Mouse (Mus musculus) embryonic facial prominence, embryonic 12.5 days (tissue): ENCODE measurements around the gene Grip1. TPM values are rescaled to one million over a fixed set of nuclear protein-coding genes. Genes with fewer than 3 reads are reported as not detected.
"Not testable (repeated sequence)": the region's sequence is repeated elsewhere in the genome, so short reads cannot be mapped to it uniquely, and the experiment has no call there.

Experiments
- ATAC-seq: fragments of 200-750 bp; cut with Nextera tagmentation; 2 replicates; pipeline ENCODE4 v1.8.0; 2017; ENCODE audit not compliant: insufficient number of reproducible peaks, insufficient read depth, low FRiP score, low TSS enrichment
- H3K27ac ChIP-seq: fragments of 300-500 bp; sonication (generic); 2 replicates; pipeline ENCODE4 v1.5.1; 2016; ENCODE audit warnings: mild to moderate bottlenecking
- H3K27me3 ChIP-seq: fragments of 300-500 bp; sonication (generic); 2 replicates; pipeline ENCODE4 v1.6.1; 2016; ENCODE audit warnings: mild to moderate bottlenecking, moderate library complexity
- H3K36me3 ChIP-seq: fragments of 300-500 bp; sonication (generic); 2 replicates; pipeline ENCODE4 v1.6.1; 2016; ENCODE audit warnings: mild to moderate bottlenecking
- H3K4me1 ChIP-seq: fragments of 300-500 bp; sonication (generic); 2 replicates; pipeline ENCODE4 v1.6.1; 2016
- H3K4me2 ChIP-seq: fragments of 300-500 bp; sonication (generic); replicated peaks from 2 replicates; pipeline ENCODE4 v1.6.1; 2016; ENCODE audit warnings: mild to moderate bottlenecking, moderate library complexity
- H3K4me3 ChIP-seq: fragments of 300-500 bp; sonication (generic); 2 replicates; pipeline ENCODE4 v1.5.1; 2016; ENCODE audit warnings: mild to moderate bottlenecking
- H3K9ac ChIP-seq: fragments of 300-500 bp; sonication (generic); 2 replicates; pipeline ENCODE4 v1.6.1; 2016; ENCODE audit warnings: mild to moderate bottlenecking, moderate library complexity
- H3K9me3 ChIP-seq: fragments of 300-500 bp; sonication (generic); 2 replicates; pipeline ENCODE4 v1.6.1; 2016; ENCODE audit warnings: mild to moderate bottlenecking, moderate library complexity
- WGBS: fragments of 180-500 bp; shearing (Covaris S2); methylation state at CpG from one replicate; pipeline ENCODE4 v1.1.7; 2016; 5-methylcytosine and 5-hydroxymethylcytosine counted together
- polyA plus RNA-seq: library from polyadenylated mRNA; unstranded; fragments of >200 nt; fragmentation: Nextera tagmentation; extraction: Ambion mirVana; gene quantifications from 2 replicates; pipeline ENCODE4 v1.2.1, GENCODE M21; 2016

Gene Grip1
- polyA plus RNA-seq, 1 experiment from 2014 or later = 5.8 TPM

DNA sequence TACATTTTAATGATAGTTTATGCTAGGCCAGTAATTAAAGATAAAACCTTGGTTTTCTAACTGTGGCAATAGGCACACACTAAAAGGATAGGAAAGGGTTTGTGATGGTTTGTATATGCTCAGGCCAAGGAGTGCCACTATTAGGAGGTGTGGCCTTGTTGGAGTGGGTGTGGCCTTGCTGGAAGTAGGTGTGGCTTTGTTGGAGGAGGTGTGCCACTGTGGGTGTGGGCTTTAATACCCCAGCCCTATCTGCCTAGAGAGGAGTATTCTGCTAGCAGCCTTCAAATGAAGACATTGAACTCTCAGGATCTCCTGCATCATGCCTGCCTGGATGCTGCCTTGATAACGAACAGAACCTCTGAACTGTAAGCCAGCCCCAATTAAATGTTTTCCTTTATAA lies 647.2 kb downstream of the Grip1 start:
- H3K36me3 ChIP-seq = peaks cover 38% of the 10 kb centered on the region; the same call in 1 of the 2 replicates
- no peak for ATAC-seq
- WGBS = 94% methylated on average over 1 of the region's 1 CpGs
- no peak overlapping the region for H3K4me3 ChIP-seq
- H3K27me3 ChIP-seq = no peaks in the 10 kb centered on the region
- H3K4me1 ChIP-seq = no peaks in the 10 kb centered on the region
- H3K4me2 ChIP-seq = no peak overlapping the region
- no peaks in the 10 kb centered on the region for H3K9me3 ChIP-seq
- no peak overlapping the region for H3K9ac ChIP-seq
- no peak overlapping the region for H3K27ac ChIP-seq

- H3K27ac ChIP-seq = no peak overlapping the region
- H3K9me3 ChIP-seq = no peaks in the 10 kb centered on the region
- peak overlapping the region; percentile 63 for H3K9ac ChIP-seq
- no peaks in the 10 kb centered on the region for H3K36me3 ChIP-seq
- H3K27me3 ChIP-seq = no peaks in the 10 kb centered on the region
- WGBS = 81% methylated on average over 3 of the region's 3 CpGs
- H3K4me3 ChIP-seq = peak overlapping the region; percentile 72
- H3K4me1 ChIP-seq = 0 out of 2 replicates have a peak, but pooled peaks cover 4% of the 10 kb centered on the region
- peak overlapping the region; percentile 69 for H3K4me2 ChIP-seq
- ATAC-seq = no peak
Observed at GRCm38 (mm10) chr10:120111691-120112319, 658.2 kb downstream of the Grip1 start.

DNA sequence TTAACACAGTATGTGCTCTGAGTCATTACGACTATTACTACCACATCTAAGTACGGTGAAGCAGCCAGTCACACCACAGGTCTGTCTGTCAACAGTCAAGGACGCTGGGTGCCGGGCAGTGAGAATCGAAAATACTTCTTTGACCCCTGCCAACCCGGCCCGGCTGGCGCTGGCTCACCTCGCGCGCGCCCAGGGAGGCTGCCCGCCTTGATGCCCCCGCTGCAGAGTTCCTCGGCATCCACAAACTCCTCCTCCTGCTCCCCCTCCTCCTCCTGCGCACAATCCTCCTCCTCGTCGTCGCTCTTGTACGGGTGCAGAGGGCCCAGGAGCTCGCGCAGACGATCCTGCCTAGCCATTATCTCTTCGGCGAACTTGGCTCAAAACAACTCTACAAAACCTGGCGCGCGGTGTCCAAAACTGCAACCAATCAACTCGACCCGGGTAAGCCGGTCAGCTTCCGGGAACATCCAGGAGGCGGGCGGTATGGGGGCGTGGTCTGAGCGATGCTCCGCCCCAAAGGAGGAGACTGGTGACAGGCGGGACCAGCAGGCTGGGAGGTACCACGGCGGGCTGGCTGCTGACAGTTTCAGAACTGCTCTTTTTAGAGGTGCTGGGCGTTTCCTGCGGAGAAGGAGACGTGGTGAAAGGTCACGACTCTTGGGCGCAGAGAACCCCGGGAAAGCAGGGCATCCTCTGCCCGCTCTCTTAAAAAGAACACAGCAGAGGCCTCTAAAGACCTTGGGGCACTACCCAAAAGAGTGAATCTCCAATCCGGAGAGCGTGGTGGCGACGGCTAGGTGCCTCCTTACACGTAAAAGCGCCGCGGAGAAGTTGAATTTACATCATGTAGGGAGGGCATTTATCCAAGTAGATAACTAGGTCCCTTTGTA lies 659.1 kb downstream of the Grip1 start, which contains the start of gene Helb:
Gene Helb, minus strand, starts transcription at position 481 of the 890 bp plus-strand sequence.
- Histone ChIP-seq H3K4me3 (peak within 1 kb of the TSS; percentile 72), H3K9me3 (no peaks in the 10 kb centered on the region), H3K27me3 (no peaks in the 10 kb centered on the region), H3K4me2 (peak within 1 kb of the TSS; percentile 69), H3K4me1 (0 out of 2 replicates have a peak, but pooled peaks cover 4% of the 10 kb centered on the region), H3K36me3 (no peaks in the 10 kb centered on the region), H3K27ac (peak within 1 kb of the TSS; percentile 80; the same call in 1 of the 2 replicates), H3K9ac (peak within 1 kb of the TSS; percentile 63)
- peak; percentile 97 for ATAC-seq
- under 1% methylated on average over 55 of the region's 55 CpGs for WGBS

GRCm38 (mm10) chr10:120113482-120113881 lies 659.9 kb downstream of the Grip1 start:
- 73% methylated on average over 9 of the region's 9 CpGs for WGBS
- H3K36me3 ChIP-seq, H3K9ac ChIP-seq, H3K9me3 ChIP-seq, H3K27me3 ChIP-seq, ATAC-seq, H3K27ac ChIP-seq, H3K4me1 ChIP-seq: not testable (repeated sequence)
- peak overlapping the region; percentile 72 for H3K4me3 ChIP-seq
- peak overlapping the region; percentile 69 for H3K4me2 ChIP-seq

- 71% methylated on average over 6 of the region's 6 CpGs for WGBS
- no peak overlapping the region for H3K27ac ChIP-seq
- no peak overlapping the region for H3K4me3 ChIP-seq
- no peak overlapping the region for H3K4me2 ChIP-seq
- H3K4me1 ChIP-seq = 0 out of 2 replicates have a peak, but pooled peaks cover 4% of the 10 kb centered on the region
- no peaks in the 10 kb centered on the region for H3K36me3 ChIP-seq
- no peaks in the 10 kb centered on the region for H3K9me3 ChIP-seq
- H3K27me3 ChIP-seq = no peaks in the 10 kb centered on the region
- H3K9ac ChIP-seq = no peak overlapping the region
- ATAC-seq = no peak
Observed at GRCm38 (mm10) chr10:120113980-120114379, 660.4 kb downstream of the Grip1 start.

- no peaks in the 10 kb centered on the region for H3K9me3 ChIP-seq
- no peak overlapping the region for H3K4me2 ChIP-seq
- WGBS = 37% methylated on average over 7 of the region's 7 CpGs
- no peak overlapping the region for H3K27ac ChIP-seq
- H3K4me3 ChIP-seq = no peak overlapping the region
- ATAC-seq = no peak
- no peaks in the 10 kb centered on the region for H3K27me3 ChIP-seq
- H3K9ac ChIP-seq = no peak overlapping the region
- 0 out of 2 replicates have a peak, but pooled peaks cover 4% of the 10 kb centered on the region for H3K4me1 ChIP-seq
- H3K36me3 ChIP-seq = no peaks in the 10 kb centered on the region
Observed at GRCm38 (mm10) chr10:120114493-120114892, 660.9 kb downstream of the Grip1 start.

- Histone ChIP-seq H3K4me3 (no peak overlapping the region), H3K4me1 (0 out of 2 replicates have a peak, but pooled peaks cover 4% of the 10 kb centered on the region), H3K36me3 (no peaks in the 10 kb centered on the region), H3K9ac (no peak overlapping the region), H3K27me3 (no peaks in the 10 kb centered on the region), H3K27ac (no peak overlapping the region), H3K9me3 (no peaks in the 10 kb centered on the region), H3K4me2 (no peak overlapping the region)
- WGBS = 95% methylated on average over 1 of the region's 1 CpGs
- ATAC-seq = no peak
Observed at GRCm38 (mm10) chr10:120115249-120115648, 661.6 kb downstream of the Grip1 start.

DNA sequence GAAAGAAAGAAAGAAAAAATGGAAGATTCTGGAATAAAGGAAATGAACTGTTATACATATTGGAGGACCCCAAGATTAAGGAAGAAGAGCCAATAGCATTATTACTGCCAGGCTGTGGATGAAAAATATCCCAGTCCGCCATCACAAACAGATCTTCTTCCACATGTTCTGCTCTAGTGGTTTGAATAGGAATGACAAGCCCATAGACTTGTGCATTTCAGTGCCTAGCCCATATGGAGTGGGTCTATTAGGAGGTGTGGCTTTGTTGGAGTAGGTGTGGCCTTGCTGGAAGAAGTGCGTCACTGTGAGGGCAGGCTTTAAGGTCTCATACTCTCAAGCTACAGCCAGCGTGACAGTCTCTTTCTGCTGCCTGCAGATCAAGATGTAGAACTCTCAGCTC lies 670.1 kb downstream of the Grip1 start:
- Histone ChIP-seq H3K4me3 (no peak overlapping the region), H3K4me1 (no peaks in the 10 kb centered on the region), H3K27me3 (no peaks in the 10 kb centered on the region), H3K9ac (no peak overlapping the region), H3K27ac (no peak overlapping the region), H3K36me3 (no peaks in the 10 kb centered on the region), H3K4me2 (no peak overlapping the region), H3K9me3 (no peaks in the 10 kb centered on the region)
- no peak for ATAC-seq
- WGBS = 85% methylated on average over 3 of the region's 3 CpGs

- Histone ChIP-seq H3K9me3 (no peaks in the 10 kb centered on the region), H3K27ac (no peak overlapping the region), H3K4me1 (no peaks in the 10 kb centered on the region), H3K4me2 (no peak overlapping the region), H3K4me3 (no peak overlapping the region), H3K36me3 (no peaks in the 10 kb centered on the region), H3K9ac (no peak overlapping the region), H3K27me3 (no peaks in the 10 kb centered on the region)
- ATAC-seq = no peak
- 51% methylated on average over 7 of the region's 7 CpGs for WGBS
Observed at GRCm38 (mm10) chr10:120124801-120125464, 671.3 kb downstream of the Grip1 start.

GRCm38 (mm10) chr10:120125465-120125857 lies 671.8 kb downstream of the Grip1 start:
- no peak overlapping the region for H3K27ac ChIP-seq
- H3K4me3 ChIP-seq = no peak overlapping the region
- H3K4me2 ChIP-seq = no peak overlapping the region
- H3K9ac ChIP-seq = no peak overlapping the region
- no peaks in the 10 kb centered on the region for H3K4me1 ChIP-seq
- 77% methylated on average over 10 of the region's 10 CpGs for WGBS
- H3K36me3 ChIP-seq = no peaks in the 10 kb centered on the region
- no peaks in the 10 kb centered on the region for H3K9me3 ChIP-seq
- no peaks in the 10 kb centered on the region for H3K27me3 ChIP-seq
- no peak for ATAC-seq

- Histone ChIP-seq H3K4me1 (peaks cover 5% of the 10 kb centered on the region; the same call in 1 of the 2 replicates), H3K36me3 (no peaks in the 10 kb centered on the region), H3K9ac (no peak overlapping the region), H3K9me3 (no peaks in the 10 kb centered on the region), H3K27ac (no peak overlapping the region), H3K4me3 (no peak overlapping the region), H3K4me2 (no peak overlapping the region; the same call in 1 of the 2 replicates), H3K27me3 (no peaks in the 10 kb centered on the region)
- ATAC-seq = no peak
- 40% methylated on average over 13 of the region's 13 CpGs for WGBS
Observed at GRCm38 (mm10) chr10:120128601-120129277, 675.1 kb downstream of the Grip1 start.
